Mouse (Mus musculus) myocyte (in vitro differentiated cells): ENCODE data around the gene Cnp. TPM values are rescaled to one million over a fixed set of nuclear protein-coding genes. Genes with fewer than 3 reads are reported as not detected.

ENCODE experiments used
- H3K27me3 ChIP-seq: one replicate; pipeline ENCODE4 v1.6.1; 2011; ENCODE audit not compliant: control insufficient read depth, insufficient read depth, insufficient read length
- H3K36me3 ChIP-seq: one replicate; pipeline ENCODE4 v1.6.1; 2011; ENCODE audit not compliant: control insufficient read depth, insufficient read depth
- H3K4me2 ChIP-seq: one replicate; pipeline ENCODE4 v1.6.1; 2011; ENCODE audit warnings: low read depth, control low read depth
- H3K4me3 ChIP-seq: one replicate; pipeline ENCODE4 v1.5.1; 2011; ENCODE audit warnings: mild to moderate bottlenecking, control low read depth, moderate library complexity
- H3K79me2 ChIP-seq: one replicate; pipeline ENCODE4 v1.6.1; 2011; ENCODE audit not compliant: control insufficient read depth, insufficient read depth
- H3ac ChIP-seq: one replicate; pipeline ENCODE4 v1.6.1; 2011; ENCODE audit not compliant: control insufficient read depth, insufficient read length
- CEBPB ChIP-seq: IDR thresholded peaks from 2 replicates; pipeline ENCODE4 v1.6.1; 2011; ENCODE audit warnings: mild to moderate bottlenecking, moderate library complexity; ENCODE audit not compliant: poor library complexity, insufficient read depth, severe bottlenecking
- E2F4 ChIP-seq: IDR thresholded peaks from one replicate; pipeline ENCODE4 v1.6.1; 2011; ENCODE audit warnings: mild to moderate bottlenecking, control low read depth, moderate library complexity; ENCODE audit not compliant: insufficient read depth
- MAX ChIP-seq: IDR thresholded peaks from one replicate; pipeline ENCODE4 v1.6.1; 2011; ENCODE audit warnings: low read depth, mild to moderate bottlenecking, control low read depth
- MYOD1 ChIP-seq, 3 experiments: IDR thresholded peaks; one replicate each; pipeline ENCODE4 v1.6.1; 2011; ENCODE audit warnings: control low read depth in 2 of 3, low read depth in 2 of 3, mild to moderate bottlenecking in 2 of 3, moderate library complexity in 1 of 3; ENCODE audit not compliant: insufficient read length in 2 of 3, control insufficient read depth in 1 of 3
- MYOG ChIP-seq, 3 experiments: IDR thresholded peaks; one replicate each; pipeline ENCODE4 v1.6.1; 2011; ENCODE audit warnings: control low read depth in 2 of 3, low read depth in 2 of 3, mild to moderate bottlenecking in 2 of 3; ENCODE audit not compliant: insufficient read length in 2 of 3, control insufficient read depth in 1 of 3, insufficient read depth in 1 of 3
- POLR2A ChIP-seq: IDR thresholded peaks from one replicate; pipeline ENCODE4 v1.6.1; 2011; ENCODE audit warnings: low read depth, mild to moderate bottlenecking, control low read depth, moderate library complexity; ENCODE audit not compliant: insufficient read length
- POLR2AphosphoS2 ChIP-seq: IDR thresholded peaks from one replicate; pipeline ENCODE4 v1.6.1; 2011; ENCODE audit warnings: low read depth, control low read depth; ENCODE audit not compliant: insufficient read length
- REST ChIP-seq: IDR thresholded peaks from one replicate; pipeline ENCODE4 v1.6.1; 2011; ENCODE audit warnings: mild to moderate bottlenecking, control low read depth, moderate library complexity; ENCODE audit not compliant: insufficient read depth, insufficient read length
- SRF ChIP-seq: IDR thresholded peaks from one replicate; pipeline ENCODE4 v1.6.1; 2011; ENCODE audit warnings: low read depth; ENCODE audit not compliant: control insufficient read depth, insufficient read length
- TCF12 ChIP-seq: IDR thresholded peaks from one replicate; pipeline ENCODE4 v1.6.1; 2011; ENCODE audit warnings: mild to moderate bottlenecking, control low read depth; ENCODE audit not compliant: poor library complexity, insufficient read depth, severe bottlenecking
- TCF3 ChIP-seq: IDR thresholded peaks from one replicate; pipeline ENCODE4 v1.6.1; 2011; ENCODE audit warnings: low read depth, control low read depth; ENCODE audit not compliant: insufficient read length
- USF1 ChIP-seq: IDR thresholded peaks from one replicate; pipeline ENCODE4 v1.6.1; 2011; ENCODE audit warnings: low read depth, mild to moderate bottlenecking, control low read depth, moderate library complexity
- polyA plus RNA-seq: library from polyadenylated mRNA; unstranded; fragments of >200 nt; fragmentation: generic; extraction: Trizol; gene quantifications from one replicate; pipeline ENCODE4 v1.2.1, GENCODE M21; 2012; ENCODE audit warnings: missing spikeins

Cnp gene
- polyA plus RNA-seq, 1 experiment: 18.5 TPM

GRCm38 (mm10) chr11:100592346-100593046 lies 17.8 kb downstream of the Cnp start:
- H3ac ChIP-seq: no peak overlapping the region
- H3K79me2 ChIP-seq: no peaks in the 10 kb centered on the region
- H3K27me3 ChIP-seq: no peaks in the 10 kb centered on the region
- peaks cover 78% of the 10 kb centered on the region for H3K36me3 ChIP-seq
- no peak overlapping the region for H3K4me2 ChIP-seq
- no peak overlapping the region for H3K4me3 ChIP-seq
- TF ChIP-seq TCF12 (no peak), TCF3 (no peak), POLR2AphosphoS2 (no peak), USF1 (no peak), MYOG (IDR thresholded peaks at IDR 0.05; ENCODE audit: control insufficient read depth in 1 of 3, insufficient read depth in 1 of 3, insufficient read length in 2 of 3, low read depth in 2 of 3) (no peak), CEBPB (no peak), SRF (no peak), E2F4 (no peak), MYOD1 (IDR thresholded peaks at IDR 0.05; ENCODE audit: control insufficient read depth in 1 of 3, insufficient read length in 2 of 3, low read depth in 2 of 3) (no peak), REST (no peak), POLR2A (no peak), MAX (no peak)

DNA sequence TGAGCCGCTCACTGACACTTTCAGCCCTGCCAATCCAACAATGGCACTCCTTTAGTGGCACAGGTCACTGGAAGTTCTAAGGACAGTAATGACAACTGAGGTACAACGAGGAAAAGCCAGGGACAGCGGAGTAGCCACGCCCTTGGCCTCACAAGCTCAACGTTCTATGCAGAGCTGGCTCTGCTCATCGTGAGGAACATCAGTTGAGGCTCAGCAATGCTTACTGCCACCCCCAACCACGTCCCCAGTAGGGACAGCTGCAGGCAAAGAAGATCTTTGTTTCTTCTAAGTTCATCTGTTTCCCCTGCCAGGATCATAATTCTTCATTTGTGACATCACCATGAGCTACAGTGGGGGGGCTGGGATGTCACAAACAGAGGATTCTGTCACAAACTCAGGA lies 19.9 kb downstream of the Cnp start:
- H3ac ChIP-seq: no peak overlapping the region
- H3K79me2 ChIP-seq: no peaks in the 10 kb centered on the region
- peaks cover 82% of the 10 kb centered on the region for H3K36me3 ChIP-seq
- H3K27me3 ChIP-seq: no peaks in the 10 kb centered on the region
- no peak overlapping the region for H3K4me2 ChIP-seq
- TF ChIP-seq MYOG (IDR thresholded peaks at IDR 0.05; ENCODE audit: control insufficient read depth in 1 of 3, insufficient read depth in 1 of 3, insufficient read length in 2 of 3, low read depth in 2 of 3) (peak in 2 of 3 experiments; percentile 32 to 61), POLR2A (no peak), MYOD1 (IDR thresholded peaks at IDR 0.05; ENCODE audit: control insufficient read depth in 1 of 3, insufficient read length in 2 of 3, low read depth in 2 of 3) (peak in 2 of 3 experiments; percentile 56 to 63), POLR2AphosphoS2 (peak; percentile 17), USF1 (no peak)
- H3K4me3 ChIP-seq: no peak overlapping the region

GRCm38 (mm10) chr11:100595533-100595932 lies 20.8 kb downstream of the Cnp start:
- TF ChIP-seq POLR2AphosphoS2 (no peak), MYOG (IDR thresholded peaks at IDR 0.05; ENCODE audit: control insufficient read depth in 1 of 3, insufficient read depth in 1 of 3, insufficient read length in 2 of 3, low read depth in 2 of 3) (no peak), SRF (no peak), TCF3 (no peak), POLR2A (no peak), TCF12 (no peak), MYOD1 (IDR thresholded peaks at IDR 0.05; ENCODE audit: control insufficient read depth in 1 of 3, insufficient read length in 2 of 3, low read depth in 2 of 3) (no peak), USF1 (no peak), REST (no peak), E2F4 (no peak), MAX (no peak), CEBPB (no peak)
- Histone ChIP-seq H3ac (no peak overlapping the region), H3K27me3 (no peaks in the 10 kb centered on the region), H3K4me2 (no peak overlapping the region), H3K4me3 (no peak overlapping the region), H3K79me2 (peaks cover 3% of the 10 kb centered on the region), H3K36me3 (peaks cover 83% of the 10 kb centered on the region)

- no peak for TF ChIP-seq TCF12
- TF ChIP-seq MAX: no peak
- no peak for TF ChIP-seq SRF
- TF ChIP-seq POLR2A: no peak
- TF ChIP-seq POLR2AphosphoS2: no peak
- no peak for TF ChIP-seq MYOG (IDR thresholded peaks at IDR 0.05; ENCODE audit: control insufficient read depth in 1 of 3, insufficient read depth in 1 of 3, insufficient read length in 2 of 3, low read depth in 2 of 3)
- no peak for TF ChIP-seq MYOD1 (IDR thresholded peaks at IDR 0.05; ENCODE audit: control insufficient read depth in 1 of 3, insufficient read length in 2 of 3, low read depth in 2 of 3)
- no peak for TF ChIP-seq REST
- no peak for TF ChIP-seq E2F4
- TF ChIP-seq USF1: no peak
- TF ChIP-seq CEBPB: no peak
- no peak for TF ChIP-seq TCF3
- Histone ChIP-seq H3K4me3 (no peak overlapping the region), H3K79me2 (peaks cover 29% of the 10 kb centered on the region), H3K36me3 (peaks cover 71% of the 10 kb centered on the region), H3K4me2 (no peak overlapping the region), H3ac (no peak overlapping the region), H3K27me3 (no peaks in the 10 kb centered on the region)
These were observed 23.4 kb downstream of the Cnp start for GRCm38 (mm10) chr11:100598074-100598473.
